Mouse (Mus musculus) 416B (cell line): ENCODE results near the gene Scand1.
A peak's percentile ranks its signal among the peaks of the same experiment; 100 is the strongest.

Source experiments
- DNase-seq: peaks from one replicate; pipeline ENCODE4 v3.0.0; 2011; ENCODE audit warnings: low read depth

The Scand1 gene

GRCm38 (mm10) chr2:156312297-156312897 is at the start of gene Scand1, which contains the start of gene Cnbd2:
TSS of gene Scand1 (minus strand) at chr2:156312704.
TSS of gene Cnbd2 (plus strand) at chr2:156312299.
- DNase-seq: peak; percentile 91

DNA sequence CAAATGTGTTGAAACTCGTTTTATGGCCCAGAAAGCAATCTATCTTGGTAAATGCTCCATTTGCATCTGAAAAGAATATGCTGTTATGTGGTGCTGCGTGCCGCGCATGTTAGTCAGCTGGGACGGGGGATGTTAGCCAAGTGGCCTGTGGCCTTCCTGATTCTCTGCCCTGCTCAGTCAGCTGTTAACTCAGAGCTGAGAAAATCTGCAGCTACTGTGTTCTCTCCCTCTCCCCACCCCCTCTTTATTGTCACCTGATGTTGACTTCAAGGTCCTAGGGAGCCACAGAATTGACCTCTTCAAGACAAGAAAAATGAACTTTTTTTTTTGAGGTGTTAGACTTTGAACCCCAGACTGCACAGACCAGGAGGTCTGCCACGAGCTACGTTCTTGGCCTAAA is 43.5 kb upstream of the Scand1 start:
- no peak for DNase-seq

DNA sequence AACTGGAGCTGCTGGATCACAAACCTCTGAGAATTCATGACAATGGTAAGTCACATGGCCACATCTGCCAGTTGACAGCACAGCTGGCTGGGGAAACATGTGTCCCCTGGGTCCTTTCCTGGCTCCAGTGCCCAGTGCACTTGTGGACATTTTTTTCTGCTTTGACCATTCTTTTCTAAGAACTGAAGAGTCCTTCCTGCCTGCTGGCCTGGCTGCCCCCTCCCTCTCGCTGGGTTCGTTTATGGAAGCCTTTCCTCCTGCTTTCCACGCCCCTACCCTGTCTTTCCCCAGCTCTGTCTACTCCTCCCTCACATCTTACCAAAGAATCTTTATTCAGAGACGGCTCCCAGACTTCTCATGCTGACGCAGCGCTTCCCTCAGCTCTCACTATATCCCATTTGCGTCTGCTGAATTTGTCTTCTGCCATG is 40.8 kb upstream of the Scand1 start:
- no peak for DNase-seq

GRCm38 (mm10) chr2:156352413-156353165 is 40.1 kb upstream of the Scand1 start:
- DNase-seq: peak; percentile 53

- peak; percentile 12 for DNase-seq
Measured at GRCm38 (mm10) chr2:156351243-156351642, 38.7 kb upstream of the Scand1 start.

DNA sequence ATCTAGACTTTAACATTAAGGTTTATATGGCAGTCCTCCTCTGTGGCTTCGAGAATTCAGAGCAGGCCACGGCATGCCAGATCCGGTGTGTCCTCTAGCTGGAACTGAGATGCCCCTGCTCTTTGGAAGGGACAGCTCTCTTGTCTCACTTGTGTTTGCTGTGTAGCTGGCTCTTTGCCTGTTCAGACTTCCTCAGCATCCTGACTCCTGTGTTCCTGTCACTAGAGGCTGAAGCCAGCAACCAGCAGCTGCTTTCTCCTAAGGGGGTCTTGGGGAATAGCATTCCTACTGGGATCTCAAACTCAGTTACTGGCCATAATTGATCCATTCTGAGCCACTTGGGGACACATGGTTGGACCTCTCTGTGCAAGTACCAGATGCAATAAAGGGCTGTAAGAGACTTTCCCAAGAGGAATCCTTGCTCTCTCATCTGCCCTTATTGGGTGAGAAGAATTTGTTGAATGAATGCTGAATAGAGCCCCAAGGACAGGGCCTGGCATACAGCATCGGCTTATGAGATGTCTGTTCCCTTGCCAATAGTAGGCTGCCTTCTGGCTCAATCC is 36.9 kb upstream of the Scand1 start:
- no peak for DNase-seq

DNA sequence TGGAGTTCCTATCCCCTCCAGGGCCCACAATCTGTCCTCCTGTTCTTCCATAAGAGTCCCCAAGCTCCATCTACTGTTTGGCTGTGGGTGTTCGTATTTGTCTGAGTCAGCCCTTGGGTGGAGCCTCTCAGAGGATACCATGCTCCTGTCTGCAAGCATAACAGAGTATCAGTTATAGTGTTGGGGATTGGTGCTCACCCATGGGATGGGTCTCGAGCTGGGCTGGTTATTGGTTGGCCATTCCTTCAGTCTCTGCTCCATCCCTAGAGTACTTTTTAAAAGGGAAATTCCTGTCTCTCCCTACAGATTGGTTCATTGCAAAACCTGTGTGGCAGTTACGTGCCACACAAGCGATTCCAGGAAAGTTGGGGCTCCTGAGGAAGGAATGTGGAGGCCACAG is 36.3 kb upstream of the Scand1 start:
- no peak for DNase-seq

- peak; percentile 13 for DNase-seq
Measured at GRCm38 (mm10) chr2:156344775-156345532, 32.5 kb upstream of the Scand1 start.

DNA sequence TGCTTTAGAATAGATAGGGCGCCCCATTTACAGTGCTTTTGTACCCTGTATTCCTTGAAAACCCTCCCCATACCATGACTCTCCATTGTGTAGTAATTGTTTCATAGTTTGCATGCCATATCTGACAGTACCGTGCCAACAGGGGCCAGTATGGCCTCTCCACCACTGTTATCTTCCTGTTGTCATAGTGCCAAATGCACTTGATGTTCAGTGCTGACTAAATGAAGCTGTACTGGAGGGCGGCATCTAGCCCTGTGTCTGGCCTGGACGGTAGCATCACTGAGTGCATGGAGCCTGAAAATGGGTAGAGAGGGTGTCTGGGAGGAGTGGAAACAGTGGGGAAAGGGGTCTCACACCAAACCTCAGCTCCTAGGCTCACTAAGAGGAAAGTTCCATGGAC is 27.6 kb upstream of the Scand1 start:
- DNase-seq: no peak

DNA sequence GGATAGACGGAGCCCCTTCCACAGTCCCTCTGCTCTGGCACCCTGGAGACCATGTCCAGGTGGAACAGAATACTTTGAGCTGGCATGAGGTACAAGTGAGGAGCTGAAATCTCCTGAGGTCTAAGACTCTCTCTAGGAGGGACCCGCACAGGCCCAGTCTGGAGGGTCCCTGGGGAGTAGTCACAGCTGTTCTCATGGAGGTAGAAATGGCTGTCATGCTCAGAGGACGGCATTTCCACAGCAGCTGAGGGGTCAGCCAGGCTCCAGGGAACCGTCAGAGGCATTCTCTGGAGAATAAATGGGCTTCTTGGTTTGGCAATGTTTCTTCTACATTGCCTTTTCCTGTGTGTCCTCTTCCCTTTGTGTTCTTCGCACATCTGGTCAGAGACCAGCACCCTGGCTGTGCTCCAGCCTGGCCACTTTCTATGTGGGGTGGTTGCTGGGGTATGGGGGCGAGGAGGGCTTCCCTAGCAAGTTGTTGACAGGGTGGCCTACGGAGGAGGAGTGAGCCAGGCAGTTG is 19.0 kb upstream of the Scand1 start:
- DNase-seq: no peak

- peak; percentile 35 for DNase-seq
Measured at GRCm38 (mm10) chr2:156330681-156331080, 18.2 kb upstream of the Scand1 start.

GRCm38 (mm10) chr2:156324681-156325080 is 12.2 kb upstream of the Scand1 start:
- DNase-seq: peak; percentile 26

DNA sequence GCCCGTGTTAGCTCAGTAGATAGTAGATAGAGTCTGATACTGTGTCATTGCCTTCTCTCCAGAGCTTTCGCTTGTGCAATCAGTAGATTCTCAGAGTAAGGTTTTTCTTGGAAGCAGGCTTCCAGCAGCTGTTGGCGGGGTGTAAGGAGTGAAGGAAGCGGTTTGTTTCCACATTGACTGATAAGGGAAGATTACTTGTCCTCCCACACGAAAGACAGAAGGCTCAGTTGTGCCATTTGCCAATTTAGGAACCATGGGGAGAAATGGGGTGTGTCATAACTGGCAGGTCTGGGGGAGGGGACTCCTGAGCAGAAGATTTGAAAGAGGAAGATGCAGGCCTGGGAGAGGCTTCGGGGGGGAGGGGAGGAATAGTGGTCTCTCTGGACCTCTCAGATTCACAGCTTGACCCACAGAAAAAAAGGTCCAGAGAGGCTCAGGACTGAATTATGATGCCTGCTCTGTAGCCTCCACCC is 11.6 kb upstream of the Scand1 start:
- peak; percentile 85 for DNase-seq

- DNase-seq: no peak
Measured at GRCm38 (mm10) chr2:156321538-156321937, 9.0 kb upstream of the Scand1 start.

DNA sequence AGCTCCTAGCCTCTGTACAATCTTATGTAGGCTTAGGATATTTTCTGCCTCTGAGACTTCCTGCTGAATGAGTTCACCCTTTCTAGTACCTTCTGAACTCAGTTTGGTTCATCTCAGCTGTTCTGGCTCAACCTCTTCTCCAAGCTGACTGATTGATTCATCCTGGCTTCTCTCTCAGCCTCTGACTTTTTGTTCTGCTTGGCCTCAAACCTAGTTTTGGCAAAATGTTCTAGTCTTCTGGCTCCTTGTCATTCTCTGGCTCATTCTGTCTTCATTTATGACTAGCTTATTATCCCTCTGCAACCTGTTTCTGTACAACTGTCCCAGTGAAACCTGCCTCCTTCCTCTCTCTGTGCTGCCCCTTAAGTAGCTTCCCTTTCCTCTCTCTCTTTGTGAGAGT is 6.0 kb upstream of the Scand1 start:
- no peak for DNase-seq

GRCm38 (mm10) chr2:156314811-156315210 is 2.3 kb upstream of the Scand1 start:
- DNase-seq: no peak

- DNase-seq: peak; percentile 55
Measured at GRCm38 (mm10) chr2:156313153-156313552, 649 bp upstream of the Scand1 start.

- DNase-seq: peak; percentile 65
Measured at GRCm38 (mm10) chr2:156311841-156312291, 638 bp downstream of the Scand1 start.

GRCm38 (mm10) chr2:156311441-156311840 is 1.1 kb downstream of the Scand1 start:
- DNase-seq: peak; percentile 62

GRCm38 (mm10) chr2:156310945-156311344 is 1.6 kb downstream of the Scand1 start:
- no peak for DNase-seq

DNA sequence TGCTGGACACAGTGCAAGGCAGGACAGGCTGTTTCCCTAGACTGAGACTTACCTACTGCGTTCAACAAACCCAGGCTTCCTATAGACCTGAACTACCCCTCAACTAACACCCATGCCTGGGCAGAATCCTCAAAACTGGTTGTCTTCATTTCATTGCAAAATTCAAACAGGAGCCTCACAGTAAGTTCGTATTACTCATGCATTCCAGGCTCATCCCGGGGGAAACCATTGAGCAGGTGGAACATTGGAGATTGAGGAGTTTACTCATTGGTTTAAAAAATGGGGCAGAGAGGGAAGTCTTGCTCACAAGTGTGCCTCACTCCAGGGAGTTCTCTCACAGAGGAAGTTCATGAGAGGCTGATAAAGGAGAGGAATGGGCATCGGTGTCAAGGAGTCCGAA is 2.0 kb downstream of the Scand1 start:
- no peak for DNase-seq

GRCm38 (mm10) chr2:156309948-156310347 is 2.6 kb downstream of the Scand1 start:
- DNase-seq: no peak
